Mouse (Mus musculus) left cerebral cortex, postnatal 14 days (tissue): ENCODE results near the gene Gm49486. TPM values are rescaled to one million over a fixed set of nuclear protein-coding genes. Genes with fewer than 3 reads are reported as not detected.

Experiments
- DNase-seq, 2 experiments: peaks; one replicate each; pipeline ENCODE4 v3.0.0; 2021 to 2022; ENCODE audit warnings: low spot score in 2 of 2, mixed read lengths in 1 of 2
- intact Hi-C: fragments of 180-260 bp; cut with DNase I; formaldehyde crosslinking; loops from one replicate; pipeline ENCODE4 v1.15.1; 2025
- long read RNA-seq, 2 experiments: library from polyadenylated mRNA; stranded (forward); transcript quantifications; one replicate each; pipeline ENCODE4 v2.0.0; 2021
- total RNA-seq, 2 experiments: library from RNA; stranded (reverse); gene quantifications; 2 replicates each; pipeline ENCODE4 v1.2.3; 2021

Gene Gm49486
- total RNA-seq, result 1 to 10 TPM in 1 of 2 experiments, under 1 TPM in 1; 0.94 to 1.2 TPM
- long read RNA-seq, experiment 1, result 0 reads
- long read RNA-seq, experiment 2, partial matches to known transcripts, result 0 of 2 reads
- long read RNA-seq, experiment 2, other reads (novel, unspliced or antisense), result 2 of 2 reads

DNA sequence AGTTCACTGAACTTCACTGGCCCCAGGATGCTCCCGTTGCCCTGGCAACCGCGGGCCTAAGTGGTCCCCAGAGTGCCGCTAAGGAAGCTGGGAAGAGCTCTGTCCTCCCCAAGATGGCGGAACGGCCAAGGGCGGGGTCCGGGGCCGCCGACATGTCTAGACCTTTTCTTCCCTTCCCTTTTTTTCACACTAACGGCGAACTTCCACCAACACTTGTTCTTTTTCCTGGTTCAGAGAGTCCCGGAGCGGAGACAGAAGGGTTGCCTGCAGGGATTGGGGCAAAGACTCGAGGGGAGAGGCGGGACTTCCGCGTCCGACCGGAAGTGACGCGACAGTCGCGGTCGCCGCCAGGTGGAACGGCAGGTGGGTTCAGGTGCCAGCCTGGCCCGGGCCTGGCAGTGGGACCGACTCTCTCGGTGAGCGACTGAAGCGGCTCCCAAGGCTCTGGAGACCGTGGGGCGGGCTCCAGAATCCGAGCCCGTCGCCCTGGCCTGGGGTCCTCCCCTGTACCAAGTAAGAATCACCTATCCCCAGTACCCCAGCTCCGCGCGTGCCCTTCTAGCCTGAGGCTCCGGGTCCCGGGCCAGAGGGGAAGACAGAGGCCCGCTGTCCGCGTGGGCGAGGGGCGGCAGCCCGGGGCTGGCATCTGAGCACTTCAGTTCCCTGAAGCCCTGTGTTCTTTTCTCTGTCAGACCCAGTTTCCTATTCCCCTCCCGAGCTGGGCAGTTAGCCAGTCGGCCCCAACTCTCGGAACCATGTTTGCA, at the start of gene Gm49486, which contains the start of gene Pick1:
Gene Gm49486 (plus strand): TSS at position 334 of the 764 bp plus-strand sequence.
Gene Pick1 (plus strand): TSS at position 116 of the 764 bp plus-strand sequence.
- DNase-seq, result peak; percentile 66 to 79
- intact Hi-C loops, result no loop called here

GRCm38 (mm10) chr15:79185213-79185612, 44.0 kb upstream of the Gm49486 start:
- intact Hi-C loops, result no loop called here
- DNase-seq, result no peak

DNA sequence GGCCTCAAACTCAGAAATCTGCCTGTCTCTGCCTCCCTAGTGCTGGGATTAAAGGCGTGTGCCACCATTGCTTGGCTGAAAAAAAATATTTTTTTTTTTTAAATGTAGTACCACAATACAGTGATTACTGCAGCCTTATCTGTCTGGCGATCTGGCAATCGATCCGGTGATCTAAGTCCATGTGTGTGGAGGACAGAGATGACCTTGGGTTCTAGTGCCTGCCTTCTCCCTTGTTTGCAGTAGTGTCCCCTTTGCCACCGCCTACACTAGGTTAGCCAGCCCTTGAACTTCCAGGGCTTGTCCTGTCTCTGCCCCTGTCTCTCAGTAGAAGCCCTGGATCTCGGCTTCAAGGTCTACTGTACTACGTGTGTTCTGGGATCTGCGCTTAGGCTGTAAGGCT, 41.4 kb upstream of the Gm49486 start:
- intact Hi-C loops, result no loop called here

DNA sequence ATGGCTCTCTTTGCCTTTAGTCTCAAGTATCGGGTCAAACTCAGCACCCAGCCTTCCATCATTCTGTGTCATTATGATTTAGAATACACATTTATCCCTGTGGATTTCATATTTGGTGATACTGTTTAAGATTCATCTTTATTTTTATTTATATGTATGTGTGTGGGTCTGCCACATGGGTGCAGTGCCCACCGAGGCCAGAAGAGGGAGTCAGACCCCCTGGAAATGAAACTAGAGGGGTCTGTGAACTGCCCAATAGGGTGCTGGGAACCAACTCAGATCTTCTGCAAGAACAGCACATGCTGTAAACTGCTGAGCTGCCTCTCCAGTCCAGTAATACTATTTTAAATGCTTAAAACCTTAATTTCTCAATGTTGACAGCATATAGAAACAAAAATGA, 37.8 kb upstream of the Gm49486 start:
- intact Hi-C loops, result no loop called here

More for the DNA sequence above, 41.4 kb upstream of the Gm49486 start:
- DNase-seq, result no peak

GRCm38 (mm10) chr15:79192450-79192849, 36.7 kb upstream of the Gm49486 start:
- intact Hi-C loops, result no loop called here
- DNase-seq, result no peak

More for the DNA sequence above, 37.8 kb upstream of the Gm49486 start:
- no peak for DNase-seq

DNA sequence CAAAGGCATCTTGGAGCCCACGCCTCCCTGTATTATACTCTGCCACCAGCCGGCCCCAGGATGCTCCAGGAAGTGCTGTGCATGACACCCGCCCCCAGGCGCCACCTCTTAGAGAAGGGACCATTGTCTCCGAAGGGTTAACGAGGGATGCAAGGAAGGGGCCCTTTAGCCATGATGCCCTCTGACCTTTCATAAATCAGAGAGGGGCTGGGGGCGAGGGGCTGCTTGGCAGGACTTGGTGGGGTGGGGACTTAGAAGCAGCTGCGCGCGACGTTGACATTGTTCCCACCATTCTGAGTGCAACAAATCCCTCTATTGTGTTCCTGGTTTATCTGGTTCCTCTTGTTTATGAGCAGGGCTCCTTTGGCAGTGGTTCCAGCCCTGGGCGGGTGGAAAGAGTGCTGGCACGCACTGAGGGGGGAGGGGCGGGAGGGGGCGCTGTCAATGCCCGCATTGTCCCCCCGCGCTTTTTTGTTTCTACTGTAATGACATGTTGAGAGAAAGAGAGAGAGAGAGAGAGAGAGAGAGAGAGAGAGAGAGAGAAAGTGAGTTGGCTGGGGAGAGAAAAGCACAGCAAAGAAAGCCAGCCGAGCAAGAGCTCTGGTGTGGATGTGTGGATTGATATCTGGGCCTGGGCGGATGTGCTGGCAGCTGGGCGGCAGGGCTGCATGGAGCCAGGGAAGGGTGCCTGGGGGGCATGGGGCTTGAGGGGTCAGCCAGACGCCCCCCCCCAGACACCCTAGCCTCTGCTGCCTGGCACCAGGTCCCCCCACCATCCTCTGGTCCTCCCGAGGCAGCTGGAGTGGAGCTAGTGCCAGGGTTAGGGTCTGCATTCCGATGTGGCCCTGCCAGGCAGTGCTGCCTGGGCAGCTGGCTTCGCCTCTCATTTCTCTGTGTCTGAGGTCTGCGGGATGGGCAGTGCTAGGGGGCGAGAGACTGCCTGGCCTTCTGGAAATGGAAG, 36.0 kb upstream of the Gm49486 start:
- intact Hi-C loops, result no loop called here
- DNase-seq, result peak; percentile 41 to 68

GRCm38 (mm10) chr15:79194048-79194447, 35.1 kb upstream of the Gm49486 start:
- no peak for DNase-seq
- intact Hi-C loops, result no loop called here

- intact Hi-C loops, result no loop called here
Measured at GRCm38 (mm10) chr15:79194946-79195345, 34.2 kb upstream of the Gm49486 start.

GRCm38 (mm10) chr15:79195492-79195891, 33.7 kb upstream of the Gm49486 start:
- intact Hi-C loops, result no loop called here
- DNase-seq, result no peak

More at GRCm38 (mm10) chr15:79194946-79195345, 34.2 kb upstream of the Gm49486 start:
- DNase-seq, result no peak

GRCm38 (mm10) chr15:79199390-79199976, 29.7 kb upstream of the Gm49486 start:
- intact Hi-C loops, result no loop called here
- no peak for DNase-seq

DNA sequence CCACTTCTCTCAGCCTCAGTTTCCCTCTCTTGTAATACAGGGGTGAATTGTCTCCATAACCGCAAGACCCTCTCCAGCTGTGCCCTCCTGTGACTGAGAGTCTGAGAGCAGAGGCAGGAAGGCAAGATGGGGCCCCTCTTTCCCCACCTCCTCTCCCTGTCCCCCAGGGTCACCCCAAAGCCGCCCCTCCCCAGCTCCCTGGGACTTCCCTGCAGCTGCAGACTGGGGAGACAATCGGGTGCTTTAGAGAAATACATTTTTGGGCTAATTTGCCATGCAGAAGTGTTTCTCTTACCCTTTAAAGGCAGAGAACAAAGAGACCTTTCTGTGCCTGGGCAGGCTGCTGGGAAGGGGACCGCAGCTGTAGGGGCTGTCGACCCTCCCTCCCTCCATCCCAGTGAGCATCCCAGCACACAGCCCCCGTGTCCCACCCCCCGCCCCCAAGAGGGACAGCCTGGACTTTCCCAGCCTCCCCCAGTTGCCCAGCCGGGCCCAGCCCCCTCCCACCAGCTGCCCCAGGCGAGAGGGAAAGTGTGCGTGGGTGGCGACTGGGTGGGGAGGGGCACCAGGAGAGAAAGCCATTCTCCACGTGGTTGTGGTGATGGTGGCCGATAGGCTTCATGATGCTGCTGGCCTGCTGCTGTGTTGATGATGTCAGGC, 27.6 kb upstream of the Gm49486 start:
- peak; percentile 37 to 81 for DNase-seq
- intact Hi-C loops, result no loop called here

DNA sequence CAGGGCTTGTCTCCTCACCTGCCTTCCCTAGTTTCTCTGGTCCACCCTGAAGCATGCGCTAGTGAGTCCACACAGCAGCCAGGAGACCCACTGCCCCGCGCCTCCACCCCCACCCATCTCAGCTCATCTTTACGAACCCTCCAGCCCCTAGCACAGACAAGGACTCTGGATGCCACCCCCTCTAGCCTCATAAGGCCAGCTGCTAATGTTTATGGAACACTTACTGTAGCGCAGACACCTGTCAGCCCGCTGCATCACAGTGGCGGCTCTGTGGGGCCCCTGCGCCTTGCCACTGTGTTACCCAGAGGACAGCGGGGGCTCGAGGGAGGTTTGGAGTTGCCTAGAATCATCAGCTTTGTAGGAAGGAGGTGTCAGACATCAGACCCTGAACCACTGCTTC, 26.6 kb upstream of the Gm49486 start:
- peak in 1 of 2 experiments; percentile 45 for DNase-seq
- intact Hi-C loops, result no loop called here

GRCm38 (mm10) chr15:79208211-79208610, 21.0 kb upstream of the Gm49486 start:
- no peak for DNase-seq
- intact Hi-C loops, result no loop called here

DNA sequence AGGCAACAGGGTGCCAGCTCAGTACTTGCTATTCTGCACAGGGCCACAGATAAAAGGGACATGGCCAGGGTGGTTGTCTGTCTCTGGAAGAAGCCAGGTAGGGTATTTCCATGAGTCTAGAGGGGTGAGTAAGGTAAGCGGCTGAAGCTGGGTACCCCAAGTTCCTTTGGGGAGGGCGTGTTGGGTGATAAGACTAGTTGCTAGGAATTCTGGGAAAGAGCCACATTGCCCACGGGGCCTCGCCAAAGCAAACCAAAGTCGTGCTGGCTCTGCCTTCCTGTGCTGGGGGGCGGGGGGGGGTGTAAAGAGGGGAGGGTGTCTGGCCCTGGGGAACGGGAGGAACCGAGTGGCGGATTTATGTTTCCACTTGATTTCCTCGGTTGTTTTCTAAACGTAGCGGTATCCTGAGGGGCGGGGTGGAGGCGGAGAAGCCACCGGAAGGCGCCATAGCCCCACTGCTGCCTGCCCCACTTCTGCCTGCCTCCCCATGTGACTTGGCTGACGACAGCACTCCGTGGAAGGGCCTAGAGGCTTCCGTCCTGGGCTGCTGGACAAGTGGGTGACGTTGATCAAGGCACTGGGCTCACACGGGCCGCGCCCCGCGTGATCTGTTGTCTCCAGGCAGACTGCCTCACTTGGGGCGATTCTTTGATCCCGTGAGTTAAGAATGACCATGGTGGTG, 20.3 kb upstream of the Gm49486 start:
- intact Hi-C loops, result no loop called here
- DNase-seq, result no peak

DNA sequence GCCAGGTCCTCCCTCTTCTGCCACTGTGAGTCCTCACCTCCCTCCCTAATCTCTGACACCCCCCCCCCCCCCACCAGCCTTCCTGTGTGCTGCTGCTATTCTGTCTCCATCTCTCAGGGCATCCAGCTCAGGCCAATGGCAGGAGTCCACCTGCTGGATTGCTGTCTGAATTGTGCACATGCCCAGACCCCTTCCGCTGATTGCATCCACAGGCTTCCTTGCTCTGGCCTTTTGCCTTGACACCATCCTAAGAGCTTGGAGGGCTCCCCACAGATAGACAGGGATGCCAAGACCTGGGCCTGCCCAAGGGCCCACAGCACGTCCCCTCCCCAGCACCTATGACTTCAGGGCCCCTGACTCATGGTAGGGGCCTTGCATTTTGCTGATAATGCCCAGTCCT, 18.8 kb upstream of the Gm49486 start:
- no peak for DNase-seq
- intact Hi-C loops, result loop anchor here (10.0 kb wide), 1 partner anchor 46 kb away; the partner anchor contains the start of gene Sox10

- no peak for DNase-seq
- intact Hi-C loops, result loop anchor here (10.0 kb wide), 1 partner anchor 48 kb away; the partner anchor contains the start of gene Sox10
Measured at GRCm38 (mm10) chr15:79212750-79213446, 16.3 kb upstream of the Gm49486 start.

- no peak for DNase-seq
- intact Hi-C loops, result loop anchor here (10.0 kb wide), 1 partner anchor 49 kb away; the partner anchor contains the start of gene Sox10
Measured at GRCm38 (mm10) chr15:79213591-79213990, 15.6 kb upstream of the Gm49486 start.

- intact Hi-C loops, result loop anchor here (10.0 kb wide), 1 partner anchor 51 kb away; the partner anchor contains the start of gene Sox10
- no peak for DNase-seq
Measured at GRCm38 (mm10) chr15:79216191-79216590, 13.0 kb upstream of the Gm49486 start.
